Mouse (Mus musculus): ENCODE results near the gene Chst5.

Gene Chst5

DNA sequence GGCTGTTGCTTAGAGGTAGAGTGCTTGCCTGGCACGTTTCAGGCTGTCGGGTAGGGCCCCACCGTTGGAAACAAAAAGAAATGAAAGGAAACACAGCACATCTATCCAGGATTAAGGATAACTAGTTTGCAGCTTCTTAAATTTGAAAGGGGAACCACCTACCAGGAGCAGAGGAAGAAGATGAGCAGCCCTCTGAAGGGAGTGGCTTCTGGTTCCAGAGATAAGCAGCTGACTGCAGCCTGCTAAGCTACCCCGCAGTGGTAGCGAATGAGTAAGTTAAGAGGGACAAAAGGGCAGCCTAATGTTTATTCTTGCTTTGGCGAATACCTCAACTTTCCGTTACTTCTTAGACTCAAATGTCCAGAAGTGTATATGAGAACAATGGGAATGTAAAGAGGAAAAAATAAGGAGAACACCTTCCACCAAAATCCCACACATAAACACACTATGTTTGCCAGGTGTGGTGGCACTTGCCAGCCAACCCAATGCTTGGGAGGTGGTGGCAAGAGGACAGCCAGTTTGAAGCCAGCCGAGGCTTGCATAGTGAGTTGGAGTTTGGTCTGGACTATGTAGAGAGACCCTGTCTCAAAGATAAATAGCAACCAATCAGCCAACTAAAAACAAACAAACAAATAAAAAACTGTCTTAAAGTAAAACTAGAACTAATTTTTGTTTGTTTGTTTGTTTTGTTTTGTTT, 19.5 kb upstream of the Chst5 start:
- DNase-seq: no peak

DNA sequence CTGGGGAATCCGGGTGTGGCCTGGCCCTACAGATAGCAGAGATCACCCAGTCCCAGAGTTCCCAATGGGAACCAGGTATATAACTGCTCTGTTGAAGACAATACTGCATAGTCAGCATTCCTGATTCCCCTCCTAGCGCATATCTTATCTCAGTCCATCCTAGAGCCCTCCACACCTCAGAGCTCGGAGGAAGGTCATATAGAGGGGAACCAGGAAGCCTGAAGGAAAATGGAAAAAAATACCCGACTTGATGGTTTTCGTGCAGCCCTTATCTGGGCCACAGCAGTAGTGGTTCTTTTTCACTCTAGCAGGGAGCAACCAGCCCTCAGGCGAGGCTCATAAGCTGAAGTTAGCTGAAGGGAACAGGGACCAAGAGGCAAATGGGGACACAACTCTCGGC, 14.7 kb upstream of the Chst5 start:
- DNase-seq: no peak

DNA sequence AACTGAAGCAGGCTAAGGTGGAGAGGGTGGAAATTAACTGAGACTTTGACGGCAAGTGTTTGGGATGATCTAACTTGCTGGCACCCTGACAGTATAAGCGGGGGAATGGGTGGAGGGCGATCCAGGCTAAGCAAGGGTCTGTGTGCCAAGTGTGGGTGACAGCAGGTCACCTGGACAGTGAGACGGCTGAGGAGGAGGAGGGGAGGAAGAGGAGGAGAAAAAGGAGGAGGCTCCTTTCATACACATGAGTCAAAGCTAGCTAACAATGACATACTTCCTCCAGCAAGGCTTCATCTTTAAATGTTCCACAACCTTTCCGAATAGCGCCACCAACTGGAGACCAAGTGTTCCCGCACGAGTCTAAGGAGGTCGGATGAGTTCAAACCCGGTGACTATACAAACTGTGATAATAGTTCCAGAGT, 13.1 kb upstream of the Chst5 start:
- peak in 1 of 2 experiments; percentile 46 for DNase-seq

DNA sequence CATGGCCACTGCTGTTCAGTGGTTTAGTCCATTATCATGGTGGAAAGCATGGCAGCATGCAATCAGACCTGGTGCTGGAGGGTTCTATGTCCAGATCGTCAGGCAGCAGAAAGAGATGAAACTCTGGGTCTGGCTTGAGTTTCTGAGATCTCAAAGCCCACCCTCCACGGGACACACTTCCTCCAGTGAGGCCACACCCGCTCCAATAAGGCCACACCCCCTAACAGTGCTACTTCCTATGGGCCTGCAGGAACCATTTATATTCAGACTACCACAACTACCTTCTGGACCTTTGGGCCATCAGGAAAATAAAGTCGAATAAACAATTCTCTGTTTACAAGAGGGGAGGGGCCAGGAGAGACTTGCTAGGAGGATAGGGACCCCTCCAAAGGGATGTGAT, 10.7 kb upstream of the Chst5 start:
- no peak for DNase-seq

DNA sequence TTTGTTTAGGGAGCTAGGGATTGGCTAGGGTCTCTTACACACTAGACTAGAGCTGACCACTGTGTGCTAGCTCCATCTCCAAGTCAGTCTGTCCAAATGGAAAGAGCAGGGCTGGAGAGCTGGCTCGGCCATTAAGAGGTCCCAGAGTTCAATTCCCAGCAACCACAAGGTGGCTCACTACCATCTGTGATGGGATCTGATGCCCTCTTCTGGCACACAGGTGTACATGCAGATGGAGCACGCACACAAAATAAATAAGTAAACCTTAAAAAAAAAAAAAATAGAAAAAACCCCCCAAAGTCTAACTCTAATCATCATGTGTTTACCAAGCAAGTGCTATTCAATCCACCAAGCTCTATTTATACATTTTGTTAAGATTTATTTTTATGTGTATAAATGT, 9.4 kb upstream of the Chst5 start:
- DNase-seq: no peak

DNA sequence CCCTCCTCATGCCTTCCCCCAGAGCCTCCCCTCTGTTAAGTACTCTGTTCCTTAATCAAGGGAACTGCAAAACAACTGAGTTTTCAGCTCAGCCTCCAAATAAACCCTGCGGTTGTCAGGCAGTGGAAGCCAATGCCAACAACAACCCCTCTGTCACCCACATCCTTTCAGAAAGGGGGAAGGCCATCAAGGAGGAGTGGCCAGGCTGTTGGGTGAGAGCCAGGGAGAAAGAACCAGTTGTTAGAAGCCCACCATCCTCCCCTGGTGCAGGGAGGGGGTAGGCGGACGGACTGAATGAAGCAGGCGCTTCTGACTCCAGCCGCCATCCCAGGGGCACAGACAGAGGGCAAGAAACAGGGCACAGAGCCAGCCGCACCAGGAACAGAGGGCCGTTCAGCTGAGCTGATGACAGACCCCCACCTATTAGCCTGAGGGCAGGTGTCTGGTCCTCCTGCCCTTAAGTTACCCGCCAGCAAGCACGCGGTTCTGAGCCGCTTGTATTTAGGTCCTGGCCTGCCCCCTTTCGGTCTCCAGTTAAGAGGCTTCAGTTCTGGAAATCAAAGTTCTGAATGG, 2.7 kb upstream of the Chst5 start:
- DNase-seq: no peak

DNA sequence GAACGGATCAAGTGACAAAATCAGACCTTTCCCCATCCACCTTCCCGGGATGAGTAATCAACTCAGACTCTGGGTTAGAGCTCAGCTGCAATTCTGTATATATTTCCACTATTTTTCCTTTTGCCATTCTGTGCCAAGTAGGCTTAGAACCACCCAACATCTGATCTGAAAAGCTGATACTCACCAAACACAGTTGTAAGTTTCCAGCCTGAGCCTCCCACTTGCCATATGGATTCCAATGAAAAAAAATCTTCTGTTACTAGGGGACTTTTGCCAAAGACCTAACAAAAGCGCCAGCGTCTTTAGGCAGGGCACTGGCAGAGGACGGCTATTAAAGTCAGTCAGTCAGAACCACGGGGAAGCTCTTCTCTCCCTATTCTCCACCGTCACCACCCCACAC, 1.3 kb upstream of the Chst5 start:
- no peak for DNase-seq

DNA sequence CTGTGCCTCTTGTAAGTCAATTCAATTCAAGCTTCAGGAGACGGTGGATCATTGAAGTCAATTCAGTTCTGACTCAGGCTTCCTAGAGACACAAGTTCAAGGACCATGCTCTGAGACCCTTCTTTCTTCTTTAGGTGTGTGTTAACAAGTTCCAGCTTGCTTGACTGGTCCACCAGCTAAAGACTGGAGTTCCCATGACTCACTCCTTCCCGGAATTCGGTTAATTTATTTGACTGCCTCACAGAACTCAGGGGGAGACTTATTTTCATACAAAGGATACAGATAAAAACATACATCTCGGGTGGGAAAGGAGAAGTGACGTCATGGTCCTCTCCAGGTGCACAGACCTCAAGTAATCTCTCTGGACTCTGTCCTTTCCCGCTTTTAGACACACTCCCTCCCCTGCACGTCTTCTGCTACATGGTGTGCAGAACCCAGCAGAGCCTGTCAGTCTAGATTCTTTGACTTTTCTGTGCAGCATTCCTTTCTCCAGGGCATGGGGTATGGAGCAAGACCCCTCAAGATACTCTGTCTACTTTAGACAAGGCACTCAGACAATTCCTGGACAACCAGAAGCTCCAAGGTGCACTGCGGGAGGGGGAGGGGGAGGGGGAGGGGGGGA, 4.6 kb downstream of the Chst5 start:
- DNase-seq: no peak

DNA sequence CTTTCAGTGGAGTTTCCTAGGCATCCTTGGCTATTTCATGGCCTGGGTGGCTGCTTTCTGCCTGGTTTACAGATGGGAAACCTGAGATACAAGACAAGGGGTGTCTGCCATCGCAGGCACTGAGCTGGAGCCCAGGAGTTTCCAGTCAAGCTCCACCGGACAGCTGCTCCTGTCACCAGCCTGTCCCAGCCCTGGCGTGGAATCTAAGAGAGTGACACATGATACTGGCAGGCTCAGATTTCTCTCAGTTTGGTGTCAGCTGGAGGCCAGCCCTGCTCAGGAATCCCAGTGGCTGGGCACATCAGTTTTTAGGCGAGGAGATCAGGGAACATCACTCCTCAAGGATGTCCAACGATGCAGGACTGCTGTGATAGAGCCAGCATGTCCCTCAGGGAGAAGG, 8.2 kb downstream of the Chst5 start:
- DNase-seq: no peak

DNA sequence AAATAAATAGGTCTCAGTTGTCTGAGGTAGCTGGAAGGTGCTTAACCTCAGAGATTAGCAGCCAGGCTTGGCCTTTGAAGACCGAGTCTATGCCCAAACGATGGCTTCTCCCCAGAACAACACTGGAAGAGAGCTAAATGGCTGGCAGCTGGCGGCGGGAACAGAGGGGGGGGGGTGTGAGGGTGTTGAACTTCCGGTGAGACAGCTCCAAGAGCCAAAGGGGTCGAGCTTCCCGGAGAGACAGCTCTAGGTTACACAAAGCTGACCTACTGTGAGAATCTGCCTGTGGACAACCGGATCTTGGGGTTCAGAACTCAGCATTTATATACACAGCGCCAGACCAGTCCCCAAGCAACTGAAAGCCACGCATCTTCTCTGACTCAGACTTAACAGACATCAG, 11.7 kb downstream of the Chst5 start:
- DNase-seq: no peak

DNA sequence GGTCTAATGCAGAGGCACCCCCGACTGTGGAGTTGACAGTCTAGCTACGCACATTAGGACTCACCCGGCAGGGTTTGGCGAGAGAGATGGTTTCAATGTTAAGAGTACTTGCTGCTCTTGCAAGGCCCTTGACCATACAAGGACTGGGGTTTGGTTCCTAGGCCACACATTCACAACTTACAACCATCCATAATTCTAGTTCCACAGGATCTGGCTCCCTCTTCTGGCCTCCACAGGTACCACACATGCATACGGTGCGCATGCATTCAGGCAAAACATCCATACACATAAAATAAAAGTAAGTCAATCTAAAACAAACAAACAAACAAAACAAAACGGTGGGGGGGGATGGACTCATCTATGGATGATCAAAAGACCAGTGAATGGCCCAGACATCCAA, 15.3 kb downstream of the Chst5 start:
- DNase-seq: no peak

DNA sequence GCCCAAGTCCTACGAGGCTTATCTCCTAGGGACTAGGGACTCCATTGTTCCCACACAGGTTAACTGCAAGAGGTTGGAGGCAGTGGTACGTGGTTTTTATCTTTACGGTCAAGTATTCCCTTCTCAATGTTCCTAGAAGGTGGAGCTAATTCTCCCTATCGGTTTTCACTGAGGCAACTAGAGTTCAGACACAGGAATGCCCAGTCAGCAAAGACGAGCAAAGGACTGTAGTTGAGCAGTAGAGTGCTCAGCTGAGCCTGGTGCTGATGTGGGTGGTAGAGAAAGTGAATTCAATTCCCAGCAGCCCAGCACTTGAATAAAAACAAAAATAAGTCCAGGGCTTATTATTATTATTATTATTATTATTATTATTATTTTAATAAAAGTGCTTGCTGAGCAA, 17.6 kb downstream of the Chst5 start:
- no peak for DNase-seq

DNA sequence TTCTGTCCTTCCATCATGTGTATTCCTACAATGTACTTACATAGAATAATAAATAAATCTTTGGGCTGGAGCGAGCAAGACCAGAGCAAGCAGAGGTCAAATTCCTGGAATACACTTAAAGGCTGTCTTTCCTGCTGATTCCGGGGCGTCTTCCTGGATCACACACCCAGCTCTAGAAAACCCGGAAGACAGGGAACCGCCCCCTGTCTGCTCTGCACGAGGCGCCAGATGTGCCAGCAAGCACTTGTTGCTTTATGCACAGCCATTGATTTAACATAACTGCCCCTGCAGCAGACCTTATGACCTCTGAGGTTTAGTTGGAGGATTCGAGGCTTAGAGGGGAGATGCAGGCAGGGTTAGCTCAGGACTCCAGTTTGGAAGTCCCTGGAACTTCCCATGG, 18.3 kb downstream of the Chst5 start:
- no peak for DNase-seq

DNA sequence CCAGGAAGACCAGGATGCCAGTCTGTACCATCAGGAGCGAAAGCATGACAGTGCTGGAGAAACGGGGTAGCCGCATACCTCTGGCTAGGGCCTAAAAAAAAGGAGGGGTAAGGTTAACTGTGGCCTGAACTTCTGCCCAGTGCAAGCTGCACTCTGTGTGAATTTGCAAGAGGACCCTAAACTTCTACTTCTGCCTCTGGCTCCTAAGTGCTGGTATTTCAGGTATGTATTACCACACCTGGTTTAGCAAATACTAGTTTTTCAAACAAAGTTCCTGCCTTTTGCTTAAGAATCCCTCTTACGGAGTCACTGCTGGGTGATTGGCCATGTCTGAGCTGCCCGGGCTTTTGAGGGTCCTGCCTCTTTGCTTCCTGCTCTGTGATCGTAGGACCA, 19.3 kb downstream of the Chst5 start:
- no peak for DNase-seq

DNA sequence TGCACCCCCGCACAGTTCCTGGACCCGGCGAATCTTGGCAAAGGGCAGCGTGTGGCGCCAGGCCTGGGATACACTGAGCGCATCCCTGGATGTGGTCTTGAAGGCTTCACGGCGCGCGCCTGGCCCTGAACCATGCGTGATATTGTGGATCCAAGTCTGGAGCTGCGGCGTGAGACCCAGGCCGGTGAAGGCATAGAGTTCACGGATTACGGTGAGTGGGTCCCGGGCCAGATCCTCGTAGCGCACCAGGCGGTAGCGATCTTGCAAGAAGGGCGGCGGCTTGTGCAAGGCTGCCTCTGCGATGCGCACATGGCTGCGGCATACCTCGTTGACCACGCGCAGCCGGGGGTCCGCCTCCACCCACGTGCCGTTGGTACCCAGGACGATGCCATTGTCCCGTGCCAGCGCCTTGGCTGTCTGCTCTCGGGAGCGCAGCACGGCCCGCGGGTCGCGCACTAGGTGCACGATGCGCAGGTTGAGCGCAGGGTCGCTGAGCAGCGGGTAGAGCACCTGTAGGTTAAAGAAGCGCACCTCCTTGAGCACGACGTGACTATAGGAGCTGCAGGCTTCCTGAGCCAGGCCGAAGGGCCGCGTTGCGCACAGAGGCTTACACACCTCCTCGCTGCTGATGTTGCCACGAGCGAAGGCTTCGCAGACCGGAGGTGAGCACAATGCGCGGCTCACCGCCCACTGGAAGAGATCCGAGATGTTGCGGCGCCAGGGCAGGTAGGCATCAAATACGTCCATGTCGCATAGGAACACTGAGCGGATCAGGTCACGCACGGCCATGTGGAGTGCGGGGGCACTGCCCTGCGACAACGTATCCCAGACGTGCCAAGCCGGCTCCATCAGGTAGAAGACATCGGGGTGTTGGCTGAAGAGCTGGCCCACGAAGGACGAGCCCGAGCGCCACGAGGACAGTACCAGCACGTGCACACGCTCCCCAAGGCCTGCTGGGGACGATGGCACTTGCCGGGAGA, 20.0 kb downstream of the Chst5 start:
- DNase-seq: no peak

DNA sequence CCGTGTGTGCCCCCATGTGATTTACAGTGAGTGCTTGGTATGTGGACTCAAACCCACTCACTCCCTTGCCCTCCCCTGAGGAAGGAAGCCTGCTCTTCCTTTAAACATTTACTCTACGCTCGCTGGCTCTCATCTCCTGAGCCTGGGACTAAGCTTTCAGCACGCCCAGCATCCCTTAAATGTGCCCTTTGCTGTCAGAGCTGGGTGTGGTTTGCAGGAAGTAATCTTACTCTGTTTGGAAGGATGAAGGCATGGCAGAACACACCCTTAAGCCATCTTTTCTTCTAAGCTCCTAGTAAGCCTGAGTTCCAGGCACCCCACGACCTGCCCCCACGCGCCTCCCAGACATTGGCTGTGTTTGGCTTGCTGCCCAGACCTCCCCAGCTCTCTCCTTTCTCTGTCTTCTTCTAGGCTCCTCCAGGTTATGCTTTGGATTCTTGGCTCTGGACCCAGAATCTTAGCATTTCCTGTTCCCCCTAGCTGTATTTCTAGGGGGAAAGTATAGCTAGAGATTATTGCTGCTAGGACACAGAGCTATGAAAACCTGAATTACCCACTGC, 22.1 kb downstream of the Chst5 start:
- no peak for DNase-seq

DNA sequence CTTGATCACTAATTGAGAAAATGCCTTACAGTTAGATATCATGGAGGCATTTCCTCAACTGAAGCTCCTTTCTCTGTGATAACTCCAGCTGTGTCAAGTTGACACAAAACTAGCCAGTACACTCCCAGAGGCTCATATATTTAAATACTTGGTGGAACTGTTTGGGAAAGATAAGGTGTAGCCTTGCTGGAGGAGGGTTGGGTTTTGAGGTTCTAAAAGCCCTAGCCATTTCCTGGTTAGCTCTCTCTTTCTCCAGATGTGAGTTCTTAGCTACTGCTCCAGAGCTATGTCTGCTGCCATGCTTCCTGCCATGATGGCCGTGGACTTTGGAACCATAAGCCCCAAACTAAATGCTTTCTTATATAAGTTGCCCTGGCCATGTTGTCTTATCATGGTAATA, 22.8 kb downstream of the Chst5 start:
- no peak for DNase-seq

DNA sequence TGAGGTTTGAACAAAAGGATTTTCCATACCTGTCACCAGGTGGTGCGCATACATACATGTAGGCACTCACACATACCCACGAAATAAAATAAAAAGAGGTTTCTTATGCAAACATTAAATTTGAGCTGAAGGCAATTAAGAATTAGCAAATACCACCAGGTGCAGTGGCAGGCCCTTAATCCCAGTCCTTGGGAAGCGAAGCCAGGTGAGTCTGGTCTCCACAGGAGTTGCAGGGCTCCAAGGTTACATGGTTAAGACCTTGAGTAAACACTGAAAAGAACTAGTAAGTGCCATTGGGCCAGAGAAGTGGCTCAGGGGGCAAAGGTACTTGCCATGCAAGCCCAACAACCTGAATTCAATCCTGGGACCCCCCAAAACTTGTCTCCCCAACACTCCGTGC, 26.6 kb downstream of the Chst5 start:
- DNase-seq: no peak

DNA sequence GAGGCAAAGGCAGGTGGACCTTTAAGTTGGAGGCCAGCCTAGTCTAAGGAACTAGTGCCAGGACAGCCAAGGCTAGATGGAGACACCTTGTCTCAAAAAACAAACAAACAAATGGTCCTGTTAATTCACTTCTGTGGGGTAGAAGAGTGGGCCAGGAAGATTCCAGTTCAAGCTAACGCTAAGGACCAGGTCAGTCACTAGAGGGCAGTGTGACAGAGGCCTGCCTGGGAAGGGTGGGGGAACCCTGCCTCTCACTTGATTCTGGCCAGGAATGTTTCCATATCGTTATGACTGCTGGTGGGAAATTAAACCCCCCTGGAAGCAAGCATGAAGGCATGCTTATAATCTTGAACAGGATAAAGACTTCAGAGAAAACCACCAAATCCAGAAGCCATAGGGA, 28.7 kb downstream of the Chst5 start:
- peak; percentile 14 to 45 for DNase-seq

DNA sequence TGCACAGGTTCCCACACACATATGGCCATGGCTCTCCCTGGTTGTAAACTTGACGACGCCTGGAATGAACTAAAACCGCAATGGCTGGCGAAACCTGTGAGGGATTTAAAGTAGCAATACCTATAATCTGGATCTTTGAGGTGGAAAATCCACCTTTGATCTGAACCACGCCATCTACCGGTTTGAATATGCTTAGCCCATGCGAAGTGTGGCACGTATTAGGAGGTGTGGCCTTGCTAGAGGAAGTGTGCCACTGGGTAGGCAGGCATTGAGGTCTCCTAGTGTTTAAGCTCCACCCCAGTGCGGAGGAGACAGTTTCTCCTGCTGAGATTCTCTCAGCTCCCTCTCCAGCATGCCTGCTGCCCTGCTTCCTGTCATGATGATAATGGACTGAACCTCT, 32.5 kb downstream of the Chst5 start:
- DNase-seq: no peak

DNA sequence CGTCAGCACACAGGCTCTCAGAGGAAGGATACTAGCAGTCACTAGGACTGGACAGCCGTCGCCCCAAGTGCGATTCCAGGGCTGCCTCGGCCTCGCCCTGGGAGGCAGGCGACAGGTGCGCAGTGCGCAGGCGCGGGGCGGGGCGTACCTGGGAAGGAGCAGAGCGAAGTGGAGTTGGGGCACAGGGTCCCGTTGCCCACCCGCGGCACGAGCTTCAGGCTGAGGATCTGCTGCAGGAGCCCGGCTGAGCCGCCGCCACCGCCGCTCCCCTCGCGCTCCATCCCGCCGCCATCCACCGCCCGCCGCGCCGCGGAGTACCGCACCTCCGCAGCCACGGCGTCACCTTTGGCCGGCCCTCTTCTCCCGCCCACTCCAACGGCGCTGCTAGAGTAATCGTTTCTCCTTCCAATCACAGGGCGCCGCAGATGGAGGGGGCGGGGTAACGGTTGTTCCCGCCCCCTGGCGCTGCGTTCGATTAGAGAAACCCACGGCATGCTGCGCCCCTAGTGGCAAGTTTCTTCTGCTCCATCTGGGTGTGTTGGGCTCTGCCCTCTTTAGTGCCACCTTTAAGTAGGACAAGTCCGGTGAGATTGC, 33.8 kb downstream of the Chst5 start, which contains the start of gene Tmem170:
Gene Tmem170, minus strand, starts transcription at position 396 of the 594 bp plus-strand sequence.
- DNase-seq: peak; percentile 95 to 98

DNA sequence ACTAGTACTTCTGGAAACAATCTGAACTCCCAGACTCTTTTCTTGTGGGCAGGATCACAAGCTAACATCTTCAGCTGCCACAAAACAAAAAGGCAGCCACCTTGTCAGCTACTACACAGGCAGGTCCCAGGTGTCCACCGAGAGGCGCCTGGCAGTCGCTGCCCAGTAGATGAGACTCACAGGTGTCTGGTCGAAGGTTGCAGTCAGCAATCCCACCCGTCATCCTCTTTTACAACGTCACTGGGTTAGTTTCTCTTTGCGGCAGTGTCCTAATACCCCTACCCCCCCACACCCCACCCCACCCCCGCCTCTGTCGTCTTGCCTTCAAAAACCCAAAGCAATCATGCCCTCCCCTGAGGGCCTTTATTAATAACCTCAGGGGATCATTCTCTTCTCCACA, 34.5 kb downstream of the Chst5 start:
- no peak for DNase-seq

DNA sequence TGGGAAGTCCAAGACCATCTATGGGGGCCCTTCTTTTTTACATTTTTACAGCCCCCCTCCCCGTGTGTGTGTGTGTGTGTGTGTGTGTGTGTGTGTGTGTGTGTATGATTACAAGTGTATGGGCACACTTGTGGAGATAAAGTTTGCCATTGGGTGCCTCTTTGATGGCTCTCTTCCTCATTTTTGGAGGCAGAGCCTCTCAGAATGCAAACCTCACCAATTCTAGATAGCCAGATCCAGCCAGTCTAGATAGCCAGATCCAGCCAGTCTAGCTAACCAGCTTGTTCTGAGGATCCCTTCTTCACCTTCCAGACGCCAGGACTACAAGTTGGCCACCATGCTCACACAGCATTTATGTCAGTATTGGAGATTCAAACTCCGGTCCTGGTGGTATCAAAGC, 39.0 kb downstream of the Chst5 start:
- DNase-seq: no peak
